Mouse (Mus musculus): ENCODE measurements around the gene Lnpep. TPM values are rescaled to one million over a fixed set of nuclear protein-coding genes. Genes with fewer than 3 reads are reported as not detected.
A peak's percentile ranks its signal among the peaks of the same experiment; 100 is the strongest.
"Not testable (repeated sequence)": the region's sequence is repeated elsewhere in the genome, so short reads cannot be mapped to it uniquely, and the experiment has no call there.

The Lnpep gene
- polyA plus RNA-seq, 1 experiment from 2014 or later, result 8.4 TPM

GRCm38 (mm10) chr17:17628237-17628879 lies 3.5 kb upstream of the Lnpep start:
- H3K27me3 ChIP-seq (ENCODE audit: control insufficient read depth, insufficient read depth, low read depth, low read length); H3K4me2 ChIP-seq (ENCODE audit: low read depth, low read length); H3K36me3 ChIP-seq (ENCODE audit: control insufficient read depth, insufficient read depth, low read length); H3K4me1 ChIP-seq (replicated peaks; ENCODE audit: control insufficient read depth, insufficient read depth, low read length); H3K9me3 ChIP-seq (ENCODE audit: control insufficient read depth, low read length); H3K27ac ChIP-seq (ENCODE audit: low read length); H3K4me3 ChIP-seq (ENCODE audit: low read length); ATAC-seq (ENCODE audit: low read depth); H3K9ac ChIP-seq (ENCODE audit: low read length): not testable (repeated sequence)
- 89% methylated on average over 7 of the region's 7 CpGs for WGBS

DNA sequence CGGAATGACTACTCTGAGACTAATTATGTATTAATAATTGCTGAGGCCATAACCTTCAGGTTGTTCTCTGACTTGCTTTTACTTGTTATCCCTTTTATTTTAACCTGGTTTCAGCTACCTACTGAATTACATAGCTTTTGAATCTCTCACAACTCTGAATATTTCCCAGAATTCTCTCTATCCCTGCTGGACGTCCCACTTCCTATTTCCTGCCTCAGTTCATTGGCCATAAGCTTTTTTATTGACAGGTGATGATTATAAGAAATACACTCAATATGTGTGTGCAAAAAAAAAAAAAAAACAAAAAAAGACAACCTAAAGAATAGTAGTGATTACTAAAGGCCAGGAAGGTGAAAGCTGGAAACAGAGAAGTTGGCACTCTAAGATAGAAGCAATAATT lies 2.7 kb upstream of the Lnpep start:
- H3K4me2 ChIP-seq (ENCODE audit: low read depth, low read length), result no peak overlapping the region
- peaks cover 6% of the 10 kb centered on the region for H3K4me1 ChIP-seq (replicated peaks; ENCODE audit: control insufficient read depth, insufficient read depth, low read length)
- 81% methylated on average over 2 of the region's 2 CpGs for WGBS
- H3K9ac ChIP-seq (ENCODE audit: low read length), result no peak overlapping the region
- H3K36me3 ChIP-seq (ENCODE audit: control insufficient read depth, insufficient read depth, low read length), result no peaks in the 10 kb centered on the region
- 0 out of 2 replicates have a peak, but pooled peaks cover 2% of the 10 kb centered on the region for H3K9me3 ChIP-seq (ENCODE audit: control insufficient read depth, low read length)
- ATAC-seq (ENCODE audit: low read depth), result no peak
- H3K4me3 ChIP-seq (ENCODE audit: low read length), result no peak overlapping the region
- H3K27me3 ChIP-seq (ENCODE audit: control insufficient read depth, insufficient read depth, low read depth, low read length), result no peaks in the 10 kb centered on the region
- H3K27ac ChIP-seq (ENCODE audit: low read length), result no peak overlapping the region

DNA sequence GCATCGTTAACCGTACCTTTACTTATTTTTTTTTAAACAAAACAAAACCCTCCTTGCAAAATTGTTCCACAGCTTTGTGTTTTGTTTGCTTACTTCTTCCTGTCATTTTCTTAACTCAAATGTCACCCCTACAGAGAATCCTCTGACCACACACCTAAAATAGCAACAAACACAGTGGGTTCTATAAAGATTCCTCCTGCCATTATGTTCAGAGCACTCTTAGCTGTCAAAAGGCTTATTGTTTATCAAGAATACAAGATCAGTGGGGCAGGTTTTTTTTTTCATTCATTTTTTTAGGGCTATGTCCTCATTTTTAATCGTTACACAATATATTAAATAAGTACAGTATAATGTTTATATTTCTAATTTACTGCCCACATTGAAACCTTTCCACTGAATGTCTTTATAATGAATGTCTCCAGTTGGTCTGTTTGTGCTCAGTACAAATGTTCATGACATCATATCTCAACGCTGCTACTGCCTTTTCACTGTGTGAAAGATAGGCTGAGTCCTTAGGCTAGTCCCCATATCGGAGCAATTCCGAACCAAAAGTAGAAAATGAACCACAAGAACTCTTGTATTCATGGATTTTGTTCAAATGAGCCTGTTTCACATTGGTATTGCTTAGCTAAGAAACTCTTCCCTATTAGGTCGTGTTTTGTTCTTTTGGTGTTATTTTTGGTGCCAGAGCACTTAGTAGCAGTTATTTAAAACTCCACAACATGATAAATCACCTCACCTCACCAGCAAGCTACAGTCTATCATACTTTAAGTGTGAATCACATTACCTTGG lies 1.2 kb upstream of the Lnpep start:
- Histone ChIP-seq H3K4me1 (replicated peaks; ENCODE audit: control insufficient read depth, insufficient read depth, low read length) (peaks cover 8% of the 10 kb centered on the region), H3K4me2 (ENCODE audit: low read depth, low read length) (peak overlapping the region; percentile 84), H3K27ac (ENCODE audit: low read length) (peak overlapping the region; percentile 100), H3K27me3 (ENCODE audit: control insufficient read depth, insufficient read depth, low read depth, low read length) (no peaks in the 10 kb centered on the region), H3K9me3 (ENCODE audit: control insufficient read depth, low read length) (0 out of 2 replicates have a peak, but pooled peaks cover 2% of the 10 kb centered on the region), H3K9ac (ENCODE audit: low read length) (peak overlapping the region; percentile 98), H3K4me3 (ENCODE audit: low read length) (peak overlapping the region; percentile 97), H3K36me3 (ENCODE audit: control insufficient read depth, insufficient read depth, low read length) (no peaks in the 10 kb centered on the region)
- ATAC-seq (ENCODE audit: low read depth), result no peak
- 40% methylated on average over 7 of the region's 7 CpGs for WGBS

DNA sequence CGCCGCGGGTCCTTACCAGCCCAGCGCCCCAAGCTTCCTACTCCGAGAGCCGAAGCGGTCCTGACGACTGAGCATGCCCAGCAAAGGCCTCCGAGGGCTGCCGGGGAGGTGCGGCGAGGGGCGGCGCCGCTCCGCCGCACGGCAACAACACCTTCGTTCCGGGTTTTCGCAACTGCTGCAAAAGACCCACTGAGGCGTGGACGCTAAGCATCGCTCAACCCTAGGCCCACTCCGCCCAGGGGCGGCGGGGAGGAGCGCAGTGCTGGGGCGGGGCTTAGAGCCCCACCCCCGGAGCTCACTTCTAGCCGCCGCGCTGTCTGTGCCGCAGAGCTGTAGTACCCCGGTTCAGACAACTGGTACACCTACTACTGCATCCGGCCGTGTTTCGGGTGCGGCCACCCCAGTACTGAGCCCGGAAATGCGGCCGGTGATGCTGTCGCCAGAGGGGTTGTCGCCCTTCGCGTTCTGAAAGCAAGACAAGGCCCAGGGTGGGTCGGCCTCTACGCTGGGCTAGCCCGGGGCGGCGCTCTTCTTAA lies 361 bp downstream of the Lnpep start:
- H3K27me3 ChIP-seq (ENCODE audit: control insufficient read depth, insufficient read depth, low read depth, low read length), result no peaks in the 10 kb centered on the region
- peak overlapping the region; percentile 84 for H3K4me2 ChIP-seq (ENCODE audit: low read depth, low read length)
- WGBS, result under 1% methylated on average over 51 of the region's 51 CpGs
- peak overlapping the region; percentile 100 for H3K27ac ChIP-seq (ENCODE audit: low read length)
- H3K4me1 ChIP-seq (replicated peaks; ENCODE audit: control insufficient read depth, insufficient read depth, low read length), result peaks cover 8% of the 10 kb centered on the region
- 0 out of 2 replicates have a peak, but pooled peaks cover 2% of the 10 kb centered on the region for H3K9me3 ChIP-seq (ENCODE audit: control insufficient read depth, low read length)
- peak overlapping the region; percentile 98 for H3K9ac ChIP-seq (ENCODE audit: low read length)
- H3K36me3 ChIP-seq (ENCODE audit: control insufficient read depth, insufficient read depth, low read length), result no peaks in the 10 kb centered on the region
- peak; percentile 97 for ATAC-seq (ENCODE audit: low read depth)
- peak overlapping the region; percentile 97 for H3K4me3 ChIP-seq (ENCODE audit: low read length)

DNA sequence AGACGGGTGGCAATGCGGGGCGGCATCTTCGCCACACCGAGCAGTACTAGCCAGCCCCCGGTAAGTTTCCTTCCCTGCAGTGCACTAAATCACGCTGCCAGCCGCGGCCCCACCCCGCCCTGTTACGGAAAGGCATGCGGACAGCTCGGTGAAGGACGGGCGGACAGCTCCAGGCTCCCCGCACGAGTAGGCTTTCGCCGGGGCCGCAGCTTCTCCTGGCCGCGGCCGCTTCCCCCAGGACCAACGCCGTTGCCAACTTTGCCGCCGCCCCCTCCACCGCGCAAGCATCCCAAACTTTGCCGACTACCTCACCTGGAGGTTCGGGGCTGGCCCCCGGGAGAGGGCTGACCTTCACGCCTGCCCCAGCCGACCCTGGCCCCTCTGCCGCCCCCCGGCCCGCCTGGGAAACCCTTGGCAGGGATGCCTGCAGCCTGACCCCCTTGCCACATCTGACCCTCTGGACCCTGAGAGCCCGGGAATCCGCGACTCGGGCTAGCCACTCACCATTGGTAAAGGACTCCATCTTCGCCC lies 895 bp downstream of the Lnpep start:
- peak overlapping the region; percentile 98 for H3K9ac ChIP-seq (ENCODE audit: low read length)
- H3K27ac ChIP-seq (ENCODE audit: low read length), result peak overlapping the region; percentile 100
- H3K9me3 ChIP-seq (ENCODE audit: control insufficient read depth, low read length), result 0 out of 2 replicates have a peak, but pooled peaks cover 2% of the 10 kb centered on the region
- H3K27me3 ChIP-seq (ENCODE audit: control insufficient read depth, insufficient read depth, low read depth, low read length), result no peaks in the 10 kb centered on the region
- peak overlapping the region; percentile 84 for H3K4me2 ChIP-seq (ENCODE audit: low read depth, low read length)
- H3K4me1 ChIP-seq (replicated peaks; ENCODE audit: control insufficient read depth, insufficient read depth, low read length), result peaks cover 8% of the 10 kb centered on the region
- peak; percentile 4 for ATAC-seq (ENCODE audit: low read depth)
- H3K36me3 ChIP-seq (ENCODE audit: control insufficient read depth, insufficient read depth, low read length), result no peaks in the 10 kb centered on the region
- WGBS, result 0% methylated on average over 37 of the region's 42 CpGs
- peak overlapping the region; percentile 97 for H3K4me3 ChIP-seq (ENCODE audit: low read length)

DNA sequence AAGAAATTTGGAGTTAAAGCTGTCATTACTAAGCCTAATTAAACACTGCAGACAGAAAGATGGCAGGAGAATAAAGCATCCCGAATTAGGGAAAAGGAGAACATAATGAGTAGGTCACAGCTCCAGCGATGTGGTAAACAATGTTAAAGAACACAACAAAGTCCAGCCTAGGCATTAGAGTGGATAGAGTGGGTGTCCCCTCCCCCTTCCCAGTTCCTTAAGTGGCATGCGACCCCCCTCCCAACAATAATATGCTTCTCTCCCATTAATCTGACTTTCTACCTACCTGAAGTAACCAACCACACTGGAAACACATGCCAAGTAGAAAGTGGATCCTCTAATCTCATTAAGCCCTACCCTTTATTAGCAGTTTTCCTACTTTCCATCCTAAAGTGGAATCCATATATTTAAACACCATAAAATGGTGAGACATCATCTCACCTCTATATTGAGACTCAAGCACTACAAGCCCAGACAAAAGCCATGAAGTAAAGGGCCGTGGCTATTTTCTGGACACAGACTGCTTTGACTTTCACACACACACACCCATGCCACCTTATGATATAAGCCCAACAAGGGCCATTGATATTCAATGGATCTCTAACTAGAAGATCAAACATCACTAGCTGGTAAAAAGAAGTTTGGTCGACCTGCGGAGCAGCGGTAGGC lies 1.5 kb downstream of the Lnpep start:
- Histone ChIP-seq H3K36me3 (ENCODE audit: control insufficient read depth, insufficient read depth, low read length) (no peaks in the 10 kb centered on the region), H3K4me3 (ENCODE audit: low read length) (peak overlapping the region; percentile 97)
- ATAC-seq (ENCODE audit: low read depth), result no peak

GRCm38 (mm10) chr17:17622576-17622975 lies 2.3 kb downstream of the Lnpep start:
- H3K9ac ChIP-seq (ENCODE audit: low read length), result no peak overlapping the region
- H3K4me1 ChIP-seq (replicated peaks; ENCODE audit: control insufficient read depth, insufficient read depth, low read length), result peaks cover 10% of the 10 kb centered on the region
- no peak overlapping the region for H3K4me3 ChIP-seq (ENCODE audit: low read length)
- no peak overlapping the region for H3K4me2 ChIP-seq (ENCODE audit: low read depth, low read length)
- no peak overlapping the region for H3K27ac ChIP-seq (ENCODE audit: low read length)
- ATAC-seq (ENCODE audit: low read depth), result no peak
- no peaks in the 10 kb centered on the region for H3K9me3 ChIP-seq (ENCODE audit: control insufficient read depth, low read length)
- 90% methylated on average over 1 of the region's 1 CpGs for WGBS
- H3K27me3 ChIP-seq (ENCODE audit: control insufficient read depth, insufficient read depth, low read depth, low read length), result no peaks in the 10 kb centered on the region
- H3K36me3 ChIP-seq (ENCODE audit: control insufficient read depth, insufficient read depth, low read length), result no peaks in the 10 kb centered on the region

More for the DNA sequence above, 1.5 kb downstream of the Lnpep start:
- Histone ChIP-seq H3K9me3 (ENCODE audit: control insufficient read depth, low read length) (no peaks in the 10 kb centered on the region), H3K4me1 (replicated peaks; ENCODE audit: control insufficient read depth, insufficient read depth, low read length) (peaks cover 9% of the 10 kb centered on the region), H3K27ac (ENCODE audit: low read length) (peak overlapping the region; percentile 100), H3K9ac (ENCODE audit: low read length) (peak overlapping the region; percentile 98), H3K4me2 (ENCODE audit: low read depth, low read length) (peak overlapping the region; percentile 84), H3K27me3 (ENCODE audit: control insufficient read depth, insufficient read depth, low read depth, low read length) (no peaks in the 10 kb centered on the region)
- WGBS, result 6% methylated on average over 7 of the region's 7 CpGs

- no peaks in the 10 kb centered on the region for H3K27me3 ChIP-seq (ENCODE audit: control insufficient read depth, insufficient read depth, low read depth, low read length)
- peaks cover 13% of the 10 kb centered on the region for H3K4me1 ChIP-seq (replicated peaks; ENCODE audit: control insufficient read depth, insufficient read depth, low read length)
- no peak overlapping the region for H3K27ac ChIP-seq (ENCODE audit: low read length)
- ATAC-seq (ENCODE audit: low read depth), result no peak
- no peak overlapping the region for H3K9ac ChIP-seq (ENCODE audit: low read length)
- H3K4me3 ChIP-seq (ENCODE audit: low read length), result no peak overlapping the region
- H3K36me3 ChIP-seq (ENCODE audit: control insufficient read depth, insufficient read depth, low read length), result no peaks in the 10 kb centered on the region
- no peaks in the 10 kb centered on the region for H3K9me3 ChIP-seq (ENCODE audit: control insufficient read depth, low read length)
- H3K4me2 ChIP-seq (ENCODE audit: low read depth, low read length), result no peak overlapping the region
- WGBS, result 64% methylated on average over 3 of the region's 3 CpGs
Observed at GRCm38 (mm10) chr17:17621586-17621985, 3.3 kb downstream of the Lnpep start.
